Mouse (Mus musculus): ENCODE measurements at regions not wholly inside any gene's neighbourhood (a gene's known extent, or its start where the extent isn't known, plus 50 kb on each side); places are given as distances from the start of the nearest gene placed in this dataset.

- no peak overlapping the region for H3K4me2 ChIP-seq
- no peak overlapping the region for H3K9ac ChIP-seq (ENCODE audit: low read depth, low read length)
- H3K4me3 ChIP-seq (ENCODE audit: low read depth, low read length), result no peak overlapping the region
- ATAC-seq (replicated peaks; ENCODE audit: low FRiP score) (no peak), DNase-seq (ENCODE audit: low spot score) (no peak)
- H3K27ac ChIP-seq (ENCODE audit: low read depth, low read length), result no peak overlapping the region
- no peaks in the 10 kb centered on the region for H3K36me3 ChIP-seq (ENCODE audit: control insufficient read depth, insufficient read depth, low read length)
- H3K4me1 ChIP-seq (replicated peaks; ENCODE audit: control insufficient read depth, insufficient read depth, low read length), result no peaks in the 10 kb centered on the region
- no peaks in the 10 kb centered on the region for H3K27me3 ChIP-seq (replicated peaks; ENCODE audit: control insufficient read depth, insufficient read depth, low read length)
- 56% methylated on average over 3 of the region's 3 CpGs for WGBS
- H3K9me3 ChIP-seq (ENCODE audit: control insufficient read depth, low read length), result no peaks in the 10 kb centered on the region
Measured at GRCm38 (mm10) chr4:31171190-31171589, 792.7 kb upstream of the Map3k7 start.

- no peak overlapping the region for H3K9ac ChIP-seq (ENCODE audit: low read depth, low read length)
- DNase-seq (ENCODE audit: low spot score) (no peak), ATAC-seq (replicated peaks; ENCODE audit: low FRiP score) (no peak)
- no peak overlapping the region for H3K4me2 ChIP-seq
- H3K27ac ChIP-seq (ENCODE audit: low read depth, low read length), result no peak overlapping the region
- no peak overlapping the region for H3K4me3 ChIP-seq (ENCODE audit: low read depth, low read length)
- no peaks in the 10 kb centered on the region for H3K36me3 ChIP-seq (ENCODE audit: control insufficient read depth, insufficient read depth, low read length)
- H3K9me3 ChIP-seq (ENCODE audit: control insufficient read depth, low read length), result no peaks in the 10 kb centered on the region
- H3K4me1 ChIP-seq (replicated peaks; ENCODE audit: control insufficient read depth, insufficient read depth, low read length), result no peaks in the 10 kb centered on the region
- no peaks in the 10 kb centered on the region for H3K27me3 ChIP-seq (replicated peaks; ENCODE audit: control insufficient read depth, insufficient read depth, low read length)
Measured at GRCm38 (mm10) chr4:31197852-31198251, 766.0 kb upstream of the Map3k7 start.

- Histone ChIP-seq H3K9me3 (ENCODE audit: control insufficient read depth, low read length) (no peaks in the 10 kb centered on the region), H3K27ac (ENCODE audit: low read depth, low read length) (no peak overlapping the region), H3K27me3 (replicated peaks; ENCODE audit: control insufficient read depth, insufficient read depth, low read length) (no peaks in the 10 kb centered on the region), H3K4me3 (ENCODE audit: low read depth, low read length) (no peak overlapping the region), H3K9ac (ENCODE audit: low read depth, low read length) (no peak overlapping the region), H3K4me2 (no peak overlapping the region), H3K4me1 (replicated peaks; ENCODE audit: control insufficient read depth, insufficient read depth, low read length) (no peaks in the 10 kb centered on the region), H3K36me3 (ENCODE audit: control insufficient read depth, insufficient read depth, low read length) (no peaks in the 10 kb centered on the region)
- WGBS, result 72% methylated on average over 3 of the region's 3 CpGs
- ATAC-seq (replicated peaks; ENCODE audit: low FRiP score), result no peak
- no peak for DNase-seq (ENCODE audit: low spot score)
Measured at GRCm38 (mm10) chr4:31203286-31203685, 760.6 kb upstream of the Map3k7 start.

- no peak for DNase-seq (ENCODE audit: low spot score)
- no peaks in the 10 kb centered on the region for H3K9me3 ChIP-seq (ENCODE audit: control insufficient read depth, low read length)
- ATAC-seq (replicated peaks; ENCODE audit: low FRiP score), result no peak
- no peaks in the 10 kb centered on the region for H3K4me1 ChIP-seq (replicated peaks; ENCODE audit: control insufficient read depth, insufficient read depth, low read length)
- no peak overlapping the region for H3K4me2 ChIP-seq
- 83% methylated on average over 14 of the region's 14 CpGs for WGBS
- H3K9ac ChIP-seq (ENCODE audit: low read depth, low read length), result no peak overlapping the region
- H3K36me3 ChIP-seq (ENCODE audit: control insufficient read depth, insufficient read depth, low read length), result no peaks in the 10 kb centered on the region
- no peaks in the 10 kb centered on the region for H3K27me3 ChIP-seq (replicated peaks; ENCODE audit: control insufficient read depth, insufficient read depth, low read length)
- no peak overlapping the region for H3K4me3 ChIP-seq (ENCODE audit: low read depth, low read length)
- no peak overlapping the region for H3K27ac ChIP-seq (ENCODE audit: low read depth, low read length)
Measured at GRCm38 (mm10) chr4:31205332-31205970, 758.4 kb upstream of the Map3k7 start.

- no peaks in the 10 kb centered on the region for H3K27me3 ChIP-seq (replicated peaks; ENCODE audit: control insufficient read depth, insufficient read depth, low read length)
- 77% methylated on average over 2 of the region's 2 CpGs for WGBS
- H3K9me3 ChIP-seq (ENCODE audit: control insufficient read depth, low read length), result no peaks in the 10 kb centered on the region
- ATAC-seq (replicated peaks; ENCODE audit: low FRiP score) (no peak), DNase-seq (ENCODE audit: low spot score) (no peak)
- no peak overlapping the region for H3K27ac ChIP-seq (ENCODE audit: low read depth, low read length)
- H3K9ac ChIP-seq (ENCODE audit: low read depth, low read length), result no peak overlapping the region
- H3K4me2 ChIP-seq, result no peak overlapping the region
- H3K36me3 ChIP-seq (ENCODE audit: control insufficient read depth, insufficient read depth, low read length), result no peaks in the 10 kb centered on the region
- no peak overlapping the region for H3K4me3 ChIP-seq (ENCODE audit: low read depth, low read length)
- H3K4me1 ChIP-seq (replicated peaks; ENCODE audit: control insufficient read depth, insufficient read depth, low read length), result no peaks in the 10 kb centered on the region
Measured at GRCm38 (mm10) chr4:31225741-31226140, 738.2 kb upstream of the Map3k7 start.

DNA sequence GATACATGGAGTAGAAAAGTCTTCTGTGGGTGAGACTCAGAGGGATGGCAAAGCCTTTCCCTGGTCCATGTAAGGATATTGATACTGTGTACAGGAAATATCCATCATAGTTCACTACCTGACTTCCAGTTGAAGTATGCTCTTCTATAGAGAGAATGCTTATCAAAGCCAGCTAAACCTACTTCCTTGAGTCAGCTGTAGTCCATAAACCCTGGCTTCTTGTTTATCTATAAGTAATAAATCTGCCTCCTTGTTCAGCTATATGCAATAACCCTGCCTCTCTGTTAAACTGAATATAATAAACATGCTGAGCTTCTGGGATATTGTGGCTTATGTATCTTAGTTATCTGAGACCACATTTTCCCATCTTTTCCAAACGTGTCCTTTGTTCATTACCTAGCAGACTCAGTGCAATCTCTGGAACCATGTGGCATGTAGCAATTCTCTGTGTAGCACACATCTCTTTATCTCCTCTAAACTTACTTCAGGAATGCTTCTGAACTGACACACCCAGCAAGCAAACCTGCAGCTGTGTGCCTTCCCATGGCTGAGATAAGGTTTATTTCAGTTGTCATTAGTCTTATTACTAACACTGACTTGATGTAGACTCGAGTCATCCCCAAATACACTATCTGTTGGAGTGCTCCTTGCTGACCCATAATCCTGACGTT is 694.9 kb upstream of the Map3k7 start:
- WGBS, result 54% methylated on average over 3 of the region's 3 CpGs
- DNase-seq (ENCODE audit: low spot score), result no peak
- Histone ChIP-seq H3K4me2 (no peak overlapping the region), H3K4me1 (replicated peaks; ENCODE audit: control insufficient read depth, insufficient read depth, low read length) (no peaks in the 10 kb centered on the region), H3K27me3 (replicated peaks; ENCODE audit: control insufficient read depth, insufficient read depth, low read length) (no peaks in the 10 kb centered on the region), H3K4me3 (ENCODE audit: low read depth, low read length) (no peak overlapping the region), H3K27ac (ENCODE audit: low read depth, low read length) (no peak overlapping the region), H3K36me3 (ENCODE audit: control insufficient read depth, insufficient read depth, low read length) (no peaks in the 10 kb centered on the region), H3K9me3 (ENCODE audit: control insufficient read depth, low read length) (no peaks in the 10 kb centered on the region), H3K9ac (ENCODE audit: low read depth, low read length) (no peak overlapping the region)
- ATAC-seq (replicated peaks; ENCODE audit: low FRiP score), result no peak

DNA sequence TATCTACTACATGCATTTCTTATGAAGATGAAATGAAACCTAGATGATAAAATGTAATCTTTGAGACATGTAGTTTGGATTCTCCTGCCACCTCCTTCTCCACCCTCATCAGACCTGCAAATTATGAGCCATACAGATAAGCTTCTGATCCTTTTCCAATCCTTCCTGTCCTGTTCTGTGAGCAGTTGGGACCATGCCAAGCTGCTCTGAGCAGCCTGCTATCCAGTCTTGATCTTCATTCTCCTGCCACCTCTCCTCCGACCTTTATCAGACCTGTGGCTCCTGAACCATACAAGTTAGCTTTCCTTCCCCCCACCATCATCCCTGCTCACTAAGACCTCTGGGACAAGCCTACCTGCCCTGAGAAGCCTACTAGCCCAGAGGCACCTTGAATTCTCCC is 689.8 kb upstream of the Map3k7 start:
- ATAC-seq (replicated peaks; ENCODE audit: low FRiP score) (no peak), DNase-seq (ENCODE audit: low spot score) (no peak)
- Histone ChIP-seq H3K4me1 (replicated peaks; ENCODE audit: control insufficient read depth, insufficient read depth, low read length) (no peaks in the 10 kb centered on the region), H3K9me3 (ENCODE audit: control insufficient read depth, low read length) (no peaks in the 10 kb centered on the region), H3K36me3 (ENCODE audit: control insufficient read depth, insufficient read depth, low read length) (no peaks in the 10 kb centered on the region), H3K4me2 (no peak overlapping the region), H3K9ac (ENCODE audit: low read depth, low read length) (no peak overlapping the region), H3K4me3 (ENCODE audit: low read depth, low read length) (no peak overlapping the region), H3K27ac (ENCODE audit: low read depth, low read length) (no peak overlapping the region), H3K27me3 (replicated peaks; ENCODE audit: control insufficient read depth, insufficient read depth, low read length) (no peaks in the 10 kb centered on the region)
- 71% methylated on average over 1 of the region's 1 CpGs for WGBS

- Histone ChIP-seq H3K9ac (ENCODE audit: low read depth, low read length) (no peak overlapping the region), H3K36me3 (ENCODE audit: control insufficient read depth, insufficient read depth, low read length) (no peaks in the 10 kb centered on the region), H3K4me2 (no peak overlapping the region), H3K27ac (ENCODE audit: low read depth, low read length) (no peak overlapping the region), H3K4me3 (ENCODE audit: low read depth, low read length) (no peak overlapping the region), H3K27me3 (replicated peaks; ENCODE audit: control insufficient read depth, insufficient read depth, low read length) (no peaks in the 10 kb centered on the region), H3K9me3 (ENCODE audit: control insufficient read depth, low read length) (no peaks in the 10 kb centered on the region), H3K4me1 (replicated peaks; ENCODE audit: control insufficient read depth, insufficient read depth, low read length) (no peaks in the 10 kb centered on the region)
- DNase-seq (ENCODE audit: low spot score) (no peak), ATAC-seq (replicated peaks; ENCODE audit: low FRiP score) (no peak)
- 67% methylated on average over 5 of the region's 5 CpGs for WGBS
Measured at GRCm38 (mm10) chr4:31290301-31290975, 673.5 kb upstream of the Map3k7 start.

GRCm38 (mm10) chr4:31293752-31294151 is 670.1 kb upstream of the Map3k7 start:
- no peak overlapping the region for H3K27ac ChIP-seq (ENCODE audit: low read depth, low read length)
- H3K36me3 ChIP-seq (ENCODE audit: control insufficient read depth, insufficient read depth, low read length), result no peaks in the 10 kb centered on the region
- ATAC-seq (replicated peaks; ENCODE audit: low FRiP score), result no peak
- H3K4me3 ChIP-seq (ENCODE audit: low read depth, low read length), result no peak overlapping the region
- no peak overlapping the region for H3K4me2 ChIP-seq
- H3K9ac ChIP-seq (ENCODE audit: low read depth, low read length), result no peak overlapping the region
- no peaks in the 10 kb centered on the region for H3K27me3 ChIP-seq (replicated peaks; ENCODE audit: control insufficient read depth, insufficient read depth, low read length)
- WGBS, result 49% methylated on average over 2 of the region's 2 CpGs
- H3K4me1 ChIP-seq (replicated peaks; ENCODE audit: control insufficient read depth, insufficient read depth, low read length), result no peaks in the 10 kb centered on the region
- no peaks in the 10 kb centered on the region for H3K9me3 ChIP-seq (ENCODE audit: control insufficient read depth, low read length)
- DNase-seq (ENCODE audit: low spot score), result no peak
